Mouse (Mus musculus) layer of hippocampus, adult 9-11 months (tissue): ENCODE measurements around the gene Mmp11.
A peak's percentile ranks its signal among the peaks of the same experiment; 100 is the strongest.

Experiments
- DNase-seq: peaks from one replicate; pipeline ENCODE4 v3.0.0; 2022

Gene Mmp11

DNA sequence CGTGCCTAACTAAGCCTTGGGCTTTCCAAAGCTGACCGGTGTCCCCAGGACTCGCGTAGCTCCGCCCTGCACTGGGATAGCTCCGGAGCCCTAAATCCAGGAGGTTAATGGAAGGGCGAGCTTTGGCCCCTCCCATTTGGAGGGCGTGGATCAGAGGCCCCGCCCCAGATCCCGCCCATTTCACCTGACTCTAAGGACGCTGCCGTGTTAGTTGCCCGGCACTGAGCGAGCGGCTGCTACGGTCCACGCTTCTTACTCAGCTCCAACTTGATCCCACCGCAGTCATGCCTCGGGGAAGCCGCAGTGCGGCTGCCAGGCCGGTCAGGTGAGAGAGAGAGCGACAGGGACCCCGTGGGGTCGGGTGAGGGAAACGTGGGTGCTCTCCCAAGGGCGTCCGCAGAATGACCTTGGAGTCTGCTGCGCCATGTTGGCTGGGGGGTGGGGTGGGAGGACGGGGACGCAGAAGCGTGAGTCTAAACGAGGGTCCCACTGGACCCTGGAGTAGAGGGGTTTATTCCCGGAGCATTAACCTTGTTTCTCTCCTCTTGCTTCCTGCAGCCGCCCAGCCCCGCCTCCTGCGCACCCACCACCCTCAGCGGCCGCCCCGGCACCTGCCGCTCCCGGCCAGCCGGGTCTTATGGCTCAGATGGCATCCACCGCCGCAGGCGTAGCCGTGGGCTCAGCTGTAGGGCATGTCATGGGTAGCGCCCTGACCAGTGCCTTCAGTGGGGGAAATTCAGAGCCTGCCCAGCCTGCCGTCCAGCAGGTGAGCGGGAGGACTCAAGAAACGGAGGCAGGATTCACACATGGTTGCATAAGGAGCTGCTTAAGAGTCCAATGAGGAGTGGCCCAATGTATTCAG lies at the start of gene Mmp11:
TSS of gene Mmp11 (minus strand) at position 817 of the 862 bp plus-strand sequence.
- peak; percentile 70 for DNase-seq

DNA sequence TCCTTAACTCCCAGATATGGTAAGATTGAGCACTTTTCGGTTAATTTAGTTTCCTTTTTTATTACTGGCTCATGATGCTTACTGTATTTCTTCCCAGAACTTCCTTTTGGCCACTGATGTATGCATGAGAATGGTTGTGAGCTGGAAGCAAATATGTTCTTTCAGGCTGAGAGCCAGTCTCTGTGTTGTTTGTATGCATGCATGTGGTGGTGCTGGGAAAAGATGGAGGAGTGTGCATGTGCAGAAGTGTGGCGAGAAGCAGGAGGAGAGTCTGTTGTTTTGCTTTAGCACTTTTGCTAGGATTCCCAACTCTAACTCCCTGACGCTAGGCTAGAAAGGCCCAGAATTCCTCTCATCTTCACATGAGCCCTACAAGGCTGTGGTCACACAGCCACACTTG lies 43.1 kb upstream of the Mmp11 start:
- peak; percentile 17 for DNase-seq

DNA sequence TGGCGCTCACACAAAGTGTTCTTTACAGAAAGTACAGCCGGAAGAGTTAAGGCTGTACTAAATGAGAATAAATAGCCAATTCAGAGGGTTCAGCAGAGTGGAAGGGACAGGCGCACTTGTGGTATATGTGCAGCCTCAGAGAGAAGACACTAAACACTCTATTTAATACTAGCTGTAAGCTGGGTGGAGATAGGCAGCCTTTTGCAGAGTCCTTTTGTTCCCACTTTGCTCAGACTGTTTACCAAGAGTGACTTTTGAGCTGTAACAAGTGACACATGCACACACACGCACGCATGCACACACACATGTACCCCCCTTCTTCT lies 42.5 kb upstream of the Mmp11 start:
- no peak for DNase-seq

DNA sequence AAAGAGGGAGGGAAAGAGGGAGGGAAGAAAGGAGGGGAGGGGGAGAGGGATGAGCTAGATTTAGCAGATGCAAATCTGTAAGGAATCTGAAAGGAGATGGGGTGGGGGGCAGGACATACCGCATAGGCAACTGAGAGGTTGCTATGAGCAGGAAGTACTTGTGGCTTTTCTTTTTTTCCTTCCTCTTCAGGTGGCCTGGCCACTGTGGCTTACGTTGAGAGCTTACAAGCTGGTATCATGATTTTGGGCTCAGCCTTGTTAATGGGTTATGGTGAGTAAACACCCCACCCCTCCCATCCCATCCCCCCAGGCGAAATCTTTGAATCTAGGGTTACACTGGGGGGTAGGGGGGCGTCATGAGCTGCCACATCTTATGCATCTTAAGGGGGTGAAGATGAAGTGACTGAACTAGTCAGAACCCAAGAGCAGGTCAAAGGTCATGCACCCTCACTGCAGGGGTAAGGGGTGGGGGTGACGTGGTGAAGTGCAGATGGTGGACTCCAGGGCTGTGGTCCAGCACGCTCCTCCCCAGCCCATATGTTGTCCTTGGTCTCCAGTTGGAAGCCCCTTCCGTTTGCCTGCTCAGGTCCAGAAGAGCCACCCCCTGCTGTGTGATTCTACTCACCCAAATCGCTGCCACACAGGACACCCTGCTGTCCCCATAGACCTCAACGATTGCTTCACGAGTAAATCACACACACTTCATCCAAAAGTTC lies 42.0 kb upstream of the Mmp11 start:
- no peak for DNase-seq

DNA sequence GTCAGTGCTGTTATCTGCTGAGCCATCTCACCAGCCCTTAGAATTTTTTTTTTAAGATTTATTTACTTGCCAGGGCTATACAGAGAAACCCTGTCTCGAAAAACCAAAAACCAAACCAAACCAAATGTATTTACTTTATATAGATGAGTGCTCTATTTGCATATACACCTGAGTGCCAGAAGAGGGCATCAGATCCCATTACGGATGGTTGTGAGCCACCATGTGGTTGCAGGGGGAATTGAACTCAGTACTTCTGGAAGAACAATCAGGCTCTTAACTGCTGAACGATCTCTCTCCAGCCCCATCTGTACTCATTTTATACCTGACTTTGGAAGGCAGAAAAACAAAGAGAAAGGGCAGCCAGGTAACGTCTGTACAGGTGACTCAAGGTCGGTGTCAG lies 38.9 kb upstream of the Mmp11 start:
- DNase-seq = no peak

DNA sequence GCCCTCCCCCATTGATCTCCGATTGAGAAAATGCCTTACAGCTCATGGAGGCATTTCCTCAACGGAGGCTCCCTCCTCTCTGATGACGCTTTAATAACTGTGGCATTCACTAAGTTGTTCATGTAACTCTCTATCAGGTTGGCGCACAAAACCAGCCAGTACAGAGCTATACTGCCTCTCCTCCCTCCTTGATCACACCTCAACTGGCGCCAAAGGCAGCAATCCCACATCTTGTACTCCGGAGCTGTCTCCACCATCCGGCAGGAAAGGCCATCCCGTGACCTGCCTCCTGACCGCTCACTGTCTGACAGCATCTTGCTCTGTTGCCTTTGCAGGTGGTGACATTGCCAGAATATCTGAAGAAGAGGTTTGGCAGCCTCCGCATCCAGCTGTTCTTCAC lies 37.5 kb upstream of the Mmp11 start:
- no peak for DNase-seq

DNA sequence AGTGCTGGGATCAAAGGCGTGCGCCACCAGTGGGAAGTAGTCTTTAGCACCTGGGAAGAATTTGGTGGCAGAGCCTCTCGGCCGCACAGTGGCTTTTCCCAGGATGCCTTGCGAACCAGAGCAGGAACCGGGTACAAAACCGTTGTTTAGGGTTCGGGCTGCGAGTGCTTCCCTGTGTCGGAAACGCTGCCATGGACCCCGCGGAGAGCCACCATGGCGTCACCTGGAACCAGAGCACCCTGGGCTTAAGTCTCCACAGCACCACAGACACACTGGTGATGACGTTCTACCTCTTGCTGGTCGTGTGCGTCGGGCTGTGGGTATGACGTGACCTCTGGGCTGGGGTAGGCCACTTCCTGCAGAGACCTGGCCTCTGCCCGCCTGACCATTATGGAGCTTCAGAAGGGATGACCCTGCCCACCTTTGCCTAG lies 18.1 kb upstream of the Mmp11 start, which contains the start of gene Gm5134:
TSS of gene Gm5134 (plus strand) at position 134 of the 431 bp plus-strand sequence.
- DNase-seq = no peak

DNA sequence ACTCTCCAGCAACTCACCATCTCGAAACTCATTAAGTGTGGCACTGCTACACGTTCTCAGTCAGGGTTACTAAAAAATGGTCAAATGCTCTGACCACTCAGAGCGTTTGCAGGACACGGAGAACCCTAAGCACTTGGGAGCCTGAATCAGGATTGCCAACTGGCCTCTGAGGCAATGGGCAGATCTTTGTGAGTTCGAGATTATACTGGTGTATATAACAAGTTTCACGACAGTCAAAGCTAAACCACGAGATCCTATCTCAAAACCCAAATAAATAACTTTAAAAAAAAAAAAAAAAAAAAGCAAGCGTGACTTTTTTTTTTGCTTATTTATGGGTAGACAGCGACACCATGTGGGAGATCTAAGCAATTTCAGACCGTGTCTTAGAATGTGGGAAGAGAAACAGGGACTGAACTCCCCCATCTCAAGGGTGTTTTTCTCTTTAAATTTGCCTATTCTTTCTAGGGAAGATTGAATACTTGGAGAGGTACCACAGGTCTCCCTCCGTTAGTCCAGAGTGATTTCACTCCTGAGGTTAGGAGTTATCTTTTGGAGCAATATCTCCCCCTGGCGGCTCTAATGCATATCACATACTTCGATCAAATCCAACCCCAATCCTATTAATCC lies 15.2 kb upstream of the Mmp11 start:
- DNase-seq = peak; percentile 34

DNA sequence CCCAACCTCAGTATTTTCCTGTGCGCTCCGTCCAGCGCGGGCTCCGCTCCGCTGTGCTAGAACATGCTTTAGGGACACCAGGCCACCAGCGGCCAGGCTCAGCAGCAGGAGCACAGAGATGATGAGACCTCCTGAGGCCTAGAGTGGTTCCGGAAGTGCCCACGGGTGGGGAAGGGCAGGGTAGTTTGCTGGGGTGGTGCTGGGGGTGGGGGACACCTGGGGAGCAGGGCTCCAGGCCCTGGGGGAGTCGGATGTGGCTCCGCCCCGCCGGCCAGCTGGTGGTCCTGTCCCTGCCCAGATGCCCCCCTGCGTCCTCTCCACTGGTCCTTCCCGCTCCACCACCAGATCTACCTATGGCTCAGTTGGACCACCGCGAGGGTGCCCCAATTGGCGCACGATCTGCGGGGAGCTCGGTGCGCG lies 14.5 kb upstream of the Mmp11 start:
- DNase-seq = no peak

DNA sequence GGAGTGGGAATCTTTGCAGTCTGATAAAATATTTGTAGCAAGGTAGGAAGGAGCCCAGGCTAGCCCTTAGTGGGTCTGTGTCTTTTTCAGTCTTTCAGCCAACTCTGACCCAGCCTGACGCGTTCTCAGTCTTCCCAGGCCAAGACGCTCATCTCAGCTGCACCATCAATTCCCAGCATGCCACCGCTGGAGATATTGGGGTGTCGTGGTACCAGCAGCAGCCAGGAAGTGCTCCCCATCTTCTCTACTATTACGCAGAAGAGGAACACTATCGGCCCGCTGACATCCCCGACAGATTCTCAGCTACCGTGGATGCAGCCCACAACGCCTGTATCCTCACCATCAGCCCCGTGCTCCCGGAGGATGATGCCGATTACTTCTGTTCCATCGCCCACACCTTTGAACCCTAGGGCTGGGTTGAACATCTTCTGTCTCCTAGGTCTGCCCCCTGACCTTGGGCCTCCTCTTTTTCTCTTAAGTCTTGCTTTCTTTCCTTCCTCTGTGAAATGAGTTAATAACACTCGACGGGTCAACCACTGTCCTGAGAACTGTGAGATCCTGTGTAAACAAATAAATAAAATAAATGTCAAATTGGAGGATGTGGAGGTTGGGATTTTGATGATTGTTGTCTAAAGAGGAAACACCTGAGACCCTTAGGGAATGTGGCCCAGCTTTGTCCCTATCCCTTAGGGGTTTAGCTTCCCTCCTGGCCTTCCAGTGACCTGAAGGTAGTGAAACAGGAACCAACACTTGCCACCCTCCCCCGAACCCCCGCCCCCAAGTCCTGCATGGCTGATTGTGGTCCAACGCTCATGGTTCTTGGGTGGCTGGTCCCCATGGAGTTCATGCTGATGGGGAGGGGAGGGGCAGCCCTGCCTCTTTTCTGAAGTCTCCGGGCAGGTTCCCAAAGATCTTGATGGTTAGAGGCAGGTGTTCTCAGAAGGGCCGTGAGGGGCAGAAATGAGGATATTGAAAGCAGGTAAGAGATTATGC lies 13.1 kb upstream of the Mmp11 start:
- no peak for DNase-seq

DNA sequence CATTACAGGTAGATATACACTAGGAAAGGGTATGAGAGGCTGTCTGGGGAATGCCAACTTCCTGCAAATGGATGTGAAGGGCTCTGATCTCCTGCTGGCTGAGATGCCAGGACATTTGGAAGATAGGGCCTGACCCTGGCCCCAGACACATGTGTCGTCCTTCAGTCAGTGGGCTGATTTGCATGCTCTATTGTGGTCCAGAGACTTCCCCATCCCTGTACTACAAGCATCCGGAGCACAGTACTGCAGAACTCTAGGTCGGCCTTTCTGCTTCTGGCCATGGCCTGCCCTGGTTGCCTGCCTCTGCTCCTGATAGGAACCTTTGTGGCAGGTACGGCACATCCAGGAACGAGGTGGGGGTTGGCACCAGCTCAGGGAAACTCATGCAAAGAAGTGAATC lies 11.8 kb upstream of the Mmp11 start:
- no peak for DNase-seq

DNA sequence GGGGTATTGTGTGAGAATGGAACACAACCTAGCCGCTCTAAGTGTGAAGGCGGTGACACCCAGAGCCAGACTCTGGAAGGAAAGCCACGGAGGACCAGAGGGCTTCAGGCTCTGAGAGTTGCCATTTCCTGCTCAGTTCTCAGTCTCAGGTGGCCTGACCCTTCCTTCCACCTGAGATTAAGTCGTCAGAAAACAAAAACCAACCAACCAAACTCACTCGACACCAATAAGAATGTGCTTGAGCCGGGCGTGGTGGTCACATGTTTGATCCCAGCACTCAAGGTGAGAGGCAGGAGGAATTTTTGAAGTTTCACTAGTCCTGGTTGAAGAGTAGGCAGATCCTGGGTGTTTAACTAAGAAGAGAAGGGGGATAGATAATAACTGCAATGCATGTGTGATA lies 9.6 kb upstream of the Mmp11 start:
- no peak for DNase-seq

DNA sequence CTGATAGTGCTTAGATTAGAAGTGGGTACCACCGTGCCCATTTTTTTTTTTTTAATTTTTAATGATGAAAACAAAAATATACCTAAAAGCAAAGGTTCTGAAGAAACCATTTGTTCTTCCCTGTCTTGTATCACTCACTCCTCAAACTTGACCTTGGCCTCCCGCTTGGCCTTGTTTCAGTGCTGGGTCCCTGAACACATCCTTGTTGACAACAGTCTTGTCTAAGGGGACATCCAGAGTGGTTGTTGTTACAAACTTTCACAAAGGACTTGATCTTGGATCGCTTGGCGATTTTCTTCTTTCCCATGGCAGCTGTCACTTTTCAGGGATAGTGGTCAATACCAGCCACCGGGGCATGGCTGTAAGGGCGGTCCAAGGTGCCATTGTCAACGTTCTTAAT lies 8.9 kb upstream of the Mmp11 start:
- no peak for DNase-seq

DNA sequence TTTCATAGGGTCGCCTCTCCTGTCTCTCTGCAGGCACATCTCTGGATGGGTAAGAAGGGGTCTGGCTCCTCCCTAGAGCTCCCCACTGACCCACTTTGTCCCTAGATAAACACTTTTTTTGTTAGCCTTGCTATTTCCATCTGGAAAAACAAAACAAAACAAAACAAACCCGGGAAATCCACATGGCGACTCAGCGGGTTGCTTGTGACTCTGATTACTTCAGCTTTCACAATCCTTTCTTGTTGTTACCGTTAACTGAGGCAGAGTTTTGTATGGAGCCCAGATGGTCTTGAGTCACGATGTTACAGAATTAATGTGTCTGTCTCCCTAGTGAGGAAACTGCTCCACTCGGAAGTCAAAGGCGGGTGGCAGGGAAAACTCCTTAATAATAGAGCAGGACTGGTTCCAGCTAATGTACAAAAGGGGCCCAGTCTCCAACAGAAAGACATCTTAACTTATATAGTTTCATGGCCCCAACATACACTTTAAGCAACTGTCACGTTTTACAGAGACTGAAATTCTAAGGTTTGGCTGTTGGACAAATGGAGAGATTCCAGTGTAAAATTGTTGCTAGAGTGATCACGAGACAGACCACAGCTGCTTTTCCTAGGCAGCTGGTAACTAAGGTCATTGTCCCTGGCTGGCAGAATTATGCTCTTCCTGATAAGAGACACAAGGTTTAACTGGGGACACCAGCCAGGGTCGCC lies 7.9 kb upstream of the Mmp11 start:
- DNase-seq = peak; percentile 56

DNA sequence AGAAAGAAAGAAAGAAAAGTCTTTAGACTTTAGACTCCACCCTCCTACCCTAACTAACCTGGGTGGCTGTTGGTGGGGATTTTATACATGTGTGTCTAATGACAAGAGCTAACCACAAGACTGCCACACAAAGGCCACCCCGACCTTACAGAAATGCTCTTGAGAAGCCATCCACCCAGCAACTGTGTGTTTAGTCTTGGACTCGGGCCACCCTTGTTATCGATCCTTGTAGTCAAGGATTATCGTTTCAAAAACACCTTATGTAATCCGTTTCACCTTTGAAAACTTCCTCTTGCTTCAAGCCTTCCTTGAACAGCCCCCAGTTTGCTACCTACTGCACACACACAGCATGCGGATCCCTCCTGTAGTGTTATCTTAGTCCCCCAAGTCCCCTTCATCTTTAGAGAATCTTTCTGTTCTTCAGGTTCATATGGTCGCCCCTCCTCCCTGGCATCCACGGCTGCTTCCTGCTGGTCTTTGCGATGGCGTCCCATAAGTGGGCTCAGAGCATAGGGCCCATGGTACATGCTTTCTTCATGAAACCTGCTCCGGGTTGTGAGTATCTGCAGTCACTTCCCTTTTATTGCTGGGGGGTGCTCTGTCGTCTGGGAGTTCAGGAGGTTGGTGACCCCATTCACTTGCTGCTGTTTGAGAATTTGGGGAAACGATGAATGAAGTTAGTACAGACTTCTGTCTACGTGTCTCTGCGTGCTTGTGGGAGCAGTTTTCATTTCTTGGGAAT lies 6.6 kb upstream of the Mmp11 start, which contains the start of gene Vpreb3:
TSS of gene Vpreb3 (plus strand) at position 322 of the 742 bp plus-strand sequence.
- no peak for DNase-seq

DNA sequence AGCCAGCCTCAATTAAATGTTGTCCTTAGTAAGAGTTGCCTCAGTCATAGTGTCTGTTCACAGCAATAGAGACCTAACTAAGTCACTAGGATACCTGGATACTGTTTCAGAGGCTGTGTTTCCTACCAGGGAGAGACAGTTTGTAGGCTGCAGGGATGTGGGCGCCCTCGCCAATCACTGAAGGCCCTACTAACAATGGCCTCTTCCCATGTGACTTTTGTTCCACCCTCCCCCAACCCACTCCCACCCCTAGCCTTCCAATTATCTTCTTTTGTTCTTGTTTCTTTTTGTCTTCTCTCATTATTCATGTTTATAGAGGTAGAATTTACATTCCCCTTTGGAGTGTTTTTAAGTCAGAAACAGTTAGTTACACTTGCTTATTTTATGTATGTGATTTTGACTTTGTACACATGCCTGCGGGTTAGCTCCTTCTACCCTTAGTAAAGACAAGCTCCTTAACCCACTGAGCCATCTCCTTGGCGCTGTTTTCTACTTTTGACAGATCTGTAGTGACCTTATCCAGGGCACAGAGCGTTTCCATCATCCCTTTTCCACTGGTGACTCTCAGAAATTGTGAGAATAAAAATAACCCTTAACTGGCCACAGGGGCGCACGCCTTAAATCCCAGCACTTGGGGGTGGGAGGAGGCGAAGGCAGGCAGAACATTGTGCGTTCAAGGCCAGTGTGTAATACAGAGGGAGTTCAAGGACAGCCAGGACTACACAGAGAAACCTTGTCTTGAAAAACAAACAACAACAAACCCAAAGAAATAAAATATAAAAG lies 4.9 kb upstream of the Mmp11 start:
- no peak for DNase-seq

DNA sequence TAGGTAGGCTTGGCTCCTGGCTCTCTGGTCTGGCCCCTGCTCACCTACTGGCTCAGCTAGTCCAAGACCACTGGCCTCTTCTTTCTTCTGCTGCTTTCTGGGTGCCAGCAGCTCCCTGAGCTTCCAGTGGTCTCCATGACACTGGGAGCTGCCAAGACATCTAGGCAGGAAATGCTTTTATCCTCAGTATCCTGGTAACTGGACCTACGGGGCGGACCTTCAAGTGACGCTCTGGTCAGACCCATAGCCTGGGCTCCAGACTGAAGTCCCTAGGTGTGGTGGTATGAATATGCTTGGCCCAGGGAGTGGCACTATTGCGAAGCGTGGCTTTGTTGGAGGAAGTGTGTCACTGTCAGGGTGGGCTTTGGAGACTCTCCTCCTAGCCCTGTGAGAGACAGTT lies 4.2 kb upstream of the Mmp11 start, which contains the start of gene Gm867:
TSS of gene Gm867 (minus strand) at position 153 of the 400 bp plus-strand sequence.
- DNase-seq = no peak

DNA sequence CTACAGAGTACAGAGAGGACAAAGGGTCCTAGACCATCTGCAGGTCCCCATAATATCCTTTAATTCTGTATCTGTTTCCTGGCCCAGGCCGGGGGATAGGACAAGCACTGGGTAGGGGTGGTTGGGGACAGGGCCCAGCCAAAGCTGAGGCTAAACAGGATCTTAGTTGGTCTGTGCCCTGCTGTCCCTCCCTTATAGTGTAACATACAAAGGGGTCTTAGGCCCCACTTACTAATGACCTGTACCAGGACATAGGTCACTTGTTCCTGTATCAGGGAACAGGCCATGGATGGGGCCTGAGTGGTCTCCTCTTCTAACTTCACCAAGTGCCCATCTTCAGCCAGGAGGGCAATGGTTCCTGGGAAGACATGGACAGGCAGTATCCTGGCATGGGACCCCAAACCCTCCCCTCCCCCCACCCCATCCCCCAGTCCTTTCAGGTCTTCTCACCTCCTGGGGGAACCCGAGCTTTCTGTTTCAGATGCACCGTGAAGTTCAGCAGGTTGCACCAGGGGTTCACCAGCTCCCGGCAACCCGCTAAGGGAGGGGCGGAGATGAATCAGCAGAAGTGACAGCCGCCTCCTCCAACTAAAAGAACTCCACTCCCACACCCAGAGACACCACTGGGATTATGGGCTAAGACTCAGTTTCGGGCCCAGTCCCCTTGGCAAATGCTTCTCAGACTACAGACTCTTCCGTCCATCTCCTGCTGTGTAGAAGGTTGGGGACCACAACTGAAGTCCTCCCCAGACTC lies 3.4 kb upstream of the Mmp11 start:
- no peak for DNase-seq
